Mouse (Mus musculus) olfactory bulb, adult 2 months (tissue): Measurements from ENCODE around the gene Map3k12.

ENCODE experiments used
- CTCF ChIP-seq: fragments of 200-500 bp; IDR thresholded peaks from 2 replicates; pipeline ENCODE4 v1.5.1; 2012; ENCODE audit warnings: low read depth, mild to moderate bottlenecking, low read length, moderate library complexity; ENCODE audit not compliant: insufficient read depth
- POLR2A ChIP-seq: fragments of 200-500 bp; IDR thresholded peaks from 2 replicates; pipeline ENCODE4 v1.6.1; 2012; ENCODE audit warnings: mild to moderate bottlenecking, low read depth, low read length, moderate library complexity; ENCODE audit not compliant: insufficient read depth

- TF ChIP-seq CTCF, result no peak
- TF ChIP-seq POLR2A, result no peak
These were observed 58.7 kb downstream of the Map3k12 start for GRCm38 (mm10) chr15:102458050-102458736.
